Mouse (Mus musculus) heart, postnatal 0 days (tissue): ENCODE results near the gene Btnl2. TPM values are rescaled to one million over a fixed set of nuclear protein-coding genes. Genes with fewer than 3 reads are reported as not detected.

ENCODE experiments used
- ATAC-seq: fragments of 200-750 bp; cut with Nextera tagmentation; 2 replicates; pipeline ENCODE4 v1.8.0; 2017; ENCODE audit warnings: low read depth, moderate number of reproducible peaks, moderate library complexity; ENCODE audit not compliant: insufficient read depth
- DNase-seq: peaks from one replicate; pipeline ENCODE4 v3.0.0-alpha.2; 2016; ENCODE audit warnings: low spot score
- H3K27ac ChIP-seq: fragments of 300-500 bp; sonication (generic); 2 replicates; pipeline ENCODE4 v1.5.1; 2014; ENCODE audit warnings: low read depth, mild to moderate bottlenecking
- H3K27me3 ChIP-seq: fragments of 300-500 bp; sonication (generic); 2 replicates; pipeline ENCODE4 v1.6.1; 2014; ENCODE audit warnings: low read length, mixed read lengths; ENCODE audit not compliant: control insufficient read depth, insufficient read depth
- H3K36me3 ChIP-seq: fragments of 300-500 bp; sonication (generic); replicated peaks from 2 replicates; pipeline ENCODE4 v1.6.1; 2014; ENCODE audit warnings: low read length, mixed read lengths; ENCODE audit not compliant: control insufficient read depth, insufficient read depth
- H3K4me1 ChIP-seq: fragments of 300-500 bp; sonication (generic); 2 replicates; pipeline ENCODE4 v1.6.1; 2014; ENCODE audit warnings: antibody characterized with exemption; ENCODE audit not compliant: control insufficient read depth, insufficient read depth
- H3K4me2 ChIP-seq: fragments of 300-500 bp; sonication (generic); 2 replicates; pipeline ENCODE4 v1.6.1; 2014; ENCODE audit warnings: low read depth, mild to moderate bottlenecking, low read length, moderate library complexity
- H3K4me3 ChIP-seq: fragments of 300-500 bp; sonication (generic); 2 replicates; pipeline ENCODE4 v1.5.1; 2014; ENCODE audit warnings: low read depth, low read length
- H3K9ac ChIP-seq: fragments of 300-500 bp; sonication (generic); replicated peaks from 2 replicates; pipeline ENCODE4 v1.6.1; 2014; ENCODE audit warnings: low read depth, low read length, mixed read lengths
- H3K9me3 ChIP-seq: fragments of 300-500 bp; sonication (generic); replicated peaks from 2 replicates; pipeline ENCODE4 v1.6.1; 2016; ENCODE audit warnings: low read length; ENCODE audit not compliant: control insufficient read depth
- CTCF ChIP-seq: IDR thresholded peaks from 2 replicates; pipeline ENCODE4 v1.5.1; 2016; ENCODE audit warnings: antibody characterized with exemption, control low read depth, low read depth
- EP300 ChIP-seq: IDR thresholded peaks from 2 replicates; pipeline ENCODE4 v1.6.1; 2016; ENCODE audit warnings: antibody characterized with exemption, low read depth
- WGBS: fragments of 180-500 bp; shearing (Covaris S2); extraction: QIAGEN DNeasy Blood & Tissue Kit; methylation state at CpG from one replicate; pipeline ENCODE4 v1.1.7; 2014; 5-methylcytosine and 5-hydroxymethylcytosine counted together
- polyA plus RNA-seq: library from polyadenylated mRNA; unstranded; fragments of >200 nt; fragmentation: Nextera tagmentation; extraction: Ambion mirVana; gene quantifications from 2 replicates; pipeline ENCODE4 v1.2.1, GENCODE M21; 2015
- total RNA-seq: library from RNA; depleted of rRNA; stranded (reverse); fragments of >200 nt; gene quantifications from 2 replicates; pipeline ENCODE4 v1.2.3, GENCODE M21; 2014; ENCODE audit warnings: low replicate concordance

The Btnl2 gene
- total and polyA plus RNA-seq, 2 experiments from 2014 or later, result not detected

DNA sequence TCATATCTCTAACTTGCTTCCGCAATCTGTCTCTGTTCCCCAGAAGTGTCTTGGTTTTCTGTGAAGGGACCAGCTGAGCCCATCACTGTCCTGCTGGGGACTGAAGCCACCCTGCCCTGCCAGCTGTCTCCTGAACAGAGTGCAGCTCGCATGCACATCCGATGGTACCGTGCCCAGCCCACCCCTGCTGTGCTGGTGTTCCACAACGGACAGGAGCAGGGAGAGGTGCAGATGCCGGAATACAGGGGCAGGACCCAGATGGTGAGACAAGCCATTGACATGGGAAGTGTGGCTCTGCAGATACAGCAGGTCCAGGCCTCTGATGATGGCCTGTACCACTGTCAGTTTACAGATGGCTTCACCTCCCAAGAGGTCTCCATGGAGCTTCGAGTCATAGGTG lies 24.8 kb downstream of the Btnl2 start:
- ATAC-seq (no peak), DNase-seq (no peak)
- WGBS, result 82% methylated on average over 7 of the region's 7 CpGs
- Histone ChIP-seq H3K9me3 (no peaks in the 10 kb centered on the region), H3K4me2 (no peak overlapping the region), H3K9ac (no peak overlapping the region), H3K36me3 (no peaks in the 10 kb centered on the region), H3K4me3 (no peak overlapping the region), H3K27ac (no peak overlapping the region), H3K4me1 (no peaks in the 10 kb centered on the region), H3K27me3 (no peaks in the 10 kb centered on the region)
- no peak for TF ChIP-seq CTCF
- TF ChIP-seq EP300, result no peak

DNA sequence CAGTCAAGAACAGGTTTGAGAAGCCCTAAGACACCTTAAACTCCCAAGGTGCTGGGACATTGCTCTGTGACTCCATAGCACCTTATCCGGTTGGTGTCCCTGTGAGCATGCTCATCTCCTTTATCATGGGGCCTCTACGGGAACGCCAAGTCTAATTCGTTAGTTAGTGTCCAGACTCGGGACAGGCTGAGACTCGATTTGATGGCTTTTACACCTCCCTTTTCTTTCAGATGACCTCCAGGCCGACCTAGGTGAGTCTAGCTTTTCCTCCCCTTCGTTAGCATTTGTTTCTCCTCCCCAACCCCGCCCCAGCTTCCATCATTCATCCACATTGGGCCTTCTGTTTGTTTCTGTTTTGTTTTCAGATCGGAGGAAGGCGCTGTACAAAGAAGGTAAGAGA lies 27.3 kb downstream of the Btnl2 start:
- Histone ChIP-seq H3K36me3 (no peaks in the 10 kb centered on the region), H3K27ac (no peak overlapping the region), H3K4me3 (no peak overlapping the region), H3K9me3 (no peaks in the 10 kb centered on the region), H3K4me1 (no peaks in the 10 kb centered on the region), H3K27me3 (no peaks in the 10 kb centered on the region), H3K4me2 (no peak overlapping the region), H3K9ac (no peak overlapping the region)
- DNase-seq (no peak), ATAC-seq (no peak)
- WGBS, result 64% methylated on average over 11 of the region's 11 CpGs
- no peak for TF ChIP-seq CTCF
- TF ChIP-seq EP300, result no peak

DNA sequence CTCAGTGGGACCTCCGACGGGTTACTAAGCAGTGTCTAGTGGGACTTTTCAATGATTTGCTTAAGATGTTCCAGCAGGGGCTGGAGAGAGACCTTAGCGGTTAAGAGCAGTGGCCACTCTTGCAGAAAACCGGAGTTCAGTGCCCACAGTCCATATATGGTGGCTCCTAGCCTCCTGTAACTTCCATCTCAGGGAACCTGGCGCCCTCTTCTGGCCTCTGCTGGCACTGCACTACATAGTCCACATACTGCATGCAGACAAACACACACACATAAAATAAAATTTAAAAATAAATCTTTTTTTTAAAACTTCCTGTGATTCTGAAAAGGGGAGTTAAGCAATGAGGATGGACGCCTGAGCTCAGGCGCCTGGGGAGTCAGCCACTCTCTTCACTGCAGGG lies 28.6 kb downstream of the Btnl2 start:
- WGBS, result 73% methylated on average over 7 of the region's 7 CpGs
- no peak for ATAC-seq
- no peak for DNase-seq

DNA sequence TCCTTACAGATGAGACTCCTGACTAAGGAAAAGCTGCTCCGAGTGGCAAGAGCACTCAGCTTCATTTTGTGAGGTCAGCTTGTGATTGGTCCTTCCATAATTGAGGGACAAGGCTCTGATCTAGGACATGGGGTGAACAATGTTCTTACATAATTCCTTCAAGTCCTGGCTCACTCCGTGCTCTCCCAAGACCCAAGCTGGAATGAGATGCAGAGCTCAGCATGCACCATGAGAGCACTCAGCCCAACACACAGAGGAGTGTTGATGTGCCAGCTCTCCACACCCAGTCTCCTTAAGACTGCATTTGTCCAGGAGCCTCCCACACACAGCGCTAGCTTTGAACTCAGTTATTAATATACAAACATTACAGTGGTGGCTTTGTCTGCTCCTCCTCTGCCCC lies 30.1 kb downstream of the Btnl2 start:
- no peaks in the 10 kb centered on the region for H3K9me3 ChIP-seq
- no peak overlapping the region for H3K27ac ChIP-seq
- no peaks in the 10 kb centered on the region for H3K4me1 ChIP-seq
- 60% methylated on average over 3 of the region's 3 CpGs for WGBS
- DNase-seq (no peak), ATAC-seq (no peak)
- H3K9ac ChIP-seq, result no peak overlapping the region
- H3K36me3 ChIP-seq, result no peaks in the 10 kb centered on the region
- TF ChIP-seq CTCF (no peak), EP300 (no peak)
- no peak overlapping the region for H3K4me2 ChIP-seq
- no peak overlapping the region for H3K4me3 ChIP-seq
- no peaks in the 10 kb centered on the region for H3K27me3 ChIP-seq

More for the DNA sequence above, 28.6 kb downstream of the Btnl2 start:
- H3K4me3 ChIP-seq, result no peak overlapping the region
- H3K4me1 ChIP-seq, result no peaks in the 10 kb centered on the region
- H3K36me3 ChIP-seq, result no peaks in the 10 kb centered on the region
- H3K9me3 ChIP-seq, result no peaks in the 10 kb centered on the region
- no peak overlapping the region for H3K9ac ChIP-seq
- no peaks in the 10 kb centered on the region for H3K27me3 ChIP-seq
- H3K4me2 ChIP-seq, result no peak overlapping the region
- H3K27ac ChIP-seq, result no peak overlapping the region
- TF ChIP-seq EP300 (no peak), CTCF (peak; percentile 4; the same call in 1 of the 2 replicates)

DNA sequence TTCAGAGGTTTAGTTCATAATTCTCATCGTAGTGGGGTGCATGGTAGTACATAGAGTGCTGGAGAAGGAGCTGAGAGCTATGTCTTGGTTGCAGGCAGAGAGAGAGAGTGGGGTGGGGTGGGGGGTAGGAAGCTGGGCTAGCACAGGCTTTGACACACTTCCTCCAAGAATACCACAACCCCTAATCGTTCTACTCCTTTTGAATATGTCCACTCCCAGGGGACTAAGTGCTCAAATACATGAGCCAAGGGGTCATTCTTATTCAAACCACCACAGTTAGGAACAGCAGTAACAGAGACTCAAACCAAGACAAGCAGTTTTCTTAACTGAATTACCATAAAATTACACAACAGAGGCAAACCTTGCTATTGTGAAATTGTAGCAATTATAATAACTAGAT lies 32.0 kb downstream of the Btnl2 start:
- no peak for ATAC-seq
- 71% methylated on average over 2 of the region's 2 CpGs for WGBS
- H3K9me3 ChIP-seq, result no peaks in the 10 kb centered on the region
- no peak overlapping the region for H3K4me2 ChIP-seq
- DNase-seq, result no peak
- TF ChIP-seq EP300 (no peak), CTCF (no peak)
- H3K4me1 ChIP-seq, result no peaks in the 10 kb centered on the region
- no peaks in the 10 kb centered on the region for H3K36me3 ChIP-seq
- no peak overlapping the region for H3K4me3 ChIP-seq
- no peak overlapping the region for H3K27ac ChIP-seq
- peaks cover 2% of the 10 kb centered on the region; the same call in 1 of the 2 replicates for H3K27me3 ChIP-seq
- H3K9ac ChIP-seq, result no peak overlapping the region

DNA sequence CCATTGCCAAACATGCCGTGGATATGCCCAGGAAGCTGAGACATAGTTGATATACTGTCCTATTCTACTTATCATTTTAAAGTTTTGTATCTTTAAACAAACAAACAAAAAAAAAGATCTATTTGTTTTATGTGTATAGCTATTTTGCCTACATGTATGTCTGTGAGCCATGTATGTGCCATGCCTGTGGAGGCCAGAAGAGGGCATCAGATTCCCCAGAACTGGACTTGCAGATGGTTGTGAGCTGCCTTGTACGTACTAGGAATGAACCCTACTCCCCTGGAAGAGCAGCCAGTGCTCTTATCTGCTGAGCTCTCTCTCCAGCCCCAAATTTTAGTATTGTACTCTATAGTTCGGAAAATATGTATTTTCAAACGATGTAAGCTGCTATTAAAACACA lies 33.9 kb downstream of the Btnl2 start:
- no peaks in the 10 kb centered on the region for H3K36me3 ChIP-seq
- H3K4me1 ChIP-seq, result no peaks in the 10 kb centered on the region
- TF ChIP-seq EP300 (no peak), CTCF (peak; percentile 51)
- H3K9me3 ChIP-seq, result no peaks in the 10 kb centered on the region
- H3K4me3 ChIP-seq, result no peak overlapping the region
- no peak overlapping the region for H3K27ac ChIP-seq
- H3K9ac ChIP-seq, result no peak overlapping the region
- ATAC-seq (no peak), DNase-seq (no peak)
- peaks cover 10% of the 10 kb centered on the region; the same call in 1 of the 2 replicates for H3K27me3 ChIP-seq
- no peak overlapping the region for H3K4me2 ChIP-seq
- WGBS, result 35% methylated on average over 4 of the region's 4 CpGs
